ENCODE assay signal across 26 mouse cellular contexts in genomic region chr13:31681571-31681970, GRCm38 (mm10). TPM values are rescaled to one million over a fixed set of nuclear protein-coding genes. Genes with fewer than 3 reads are reported as not detected.
DNase-seq lines count a peak whose midpoint lies in the region; ATAC-seq and TF ChIP-seq lines count a peak whose summit lies in the region.
"Had no signal": no experiment of that assay in that cellular context is flagged by ENCODE, and none has a peak within 500 bp of the region (broad histone marks: within the 10 kb centered on the region; RNA-seq: fewer than 3 reads in every experiment).

No protein-coding gene starts in this region.

- ATAC-seq in lung, postnatal 0 days, result no peak
- ATAC-seq: activated CD4-positive, CD25-positive, alpha-beta regulatory T cell, adult 4 months; CD4-positive, CD25-positive, alpha-beta regulatory T cell, adult 4 months; forebrain, embryonic 13.5 days; forebrain, embryonic 15.5 days; forebrain, postnatal 0 days; Patski had no signal

- 72% methylated on average over 4 of the region's 4 CpGs for WGBS in lung, postnatal 0 days

- peak overlapping the region; percentile 91 for H3K27ac ChIP-seq in ES-E14 (ENCODE audit: insufficient read depth, low read depth, low read length, poor library complexity, severe bottlenecking)
- no peak overlapping the region for H3K27ac ChIP-seq in lung, postnatal 0 days (ENCODE audit: low read length)
- H3K27ac ChIP-seq: embryonic facial prominence, embryonic 10.5 days; embryonic facial prominence, embryonic 12.5 days; forebrain, embryonic 13.5 days; forebrain, embryonic 15.5 days had no signal

- DNase-seq in ES-E14 (ENCODE audit: low read depth, low spot score) (no peak), R1 (ENCODE audit: low read depth, low spot score) (peak; percentile 68)
- DNase-seq in frontal cortex, postnatal 10 days (ENCODE audit: low spot score in 2 of 2), result no peak
- no peak for DNase-seq in embryo, embryonic 10.5 days (ENCODE audit: low spot score)
- no peak for DNase-seq in lung, postnatal 0 days (ENCODE audit: low spot score)
- DNase-seq: adrenal gland, adult 2 months; adrenal gland, postnatal 10 days; adrenal gland, postnatal 25 days; B cell, adult 2 months; cerebellum, adult 11 months; cerebellum, adult 18-20 months; cerebellum, adult 8-10 months; cerebellum, adult 9-11 months; cerebellum, postnatal 14 days; cerebellum, postnatal 36 days; forebrain, postnatal 0 days had no signal

- in situ Hi-C loops in ES-E14 (cut with MboI; ENCODE audit: low sequenced_read_pairs in 2 of 2, unreplicated experiment in 2 of 2), result no loop called here

- no peak for TF ChIP-seq CTCF in E14TG2a.4 (conservative IDR thresholded peaks at IDR 0.05; ENCODE audit: low read length)
- no peak for TF ChIP-seq CTCF in lung, postnatal 0 days (IDR thresholded peaks at IDR 0.05)

- H3K27me3 ChIP-seq in E14TG2a.4 (ENCODE audit: insufficient read depth, low read length), result no peaks in the 10 kb centered on the region
- no peaks in the 10 kb centered on the region for H3K27me3 ChIP-seq in lung, postnatal 0 days (replicated peaks; ENCODE audit: insufficient read depth, low read length)
- H3K27me3 ChIP-seq: CH12.LX; embryonic facial prominence, embryonic 12.5 days; forebrain, embryonic 13.5 days; forebrain, embryonic 15.5 days had no signal

- no peak for TF ChIP-seq EP300 in lung, postnatal 0 days (IDR thresholded peaks at IDR 0.05)

- H3K9ac ChIP-seq in ES-E14 (ENCODE audit: insufficient read depth, low read depth, low read length, poor library complexity, severe bottlenecking), result peak overlapping the region; percentile 75; the same call in 1 of the 2 replicates
- no peak overlapping the region for H3K9ac ChIP-seq in lung, postnatal 0 days (replicated peaks; ENCODE audit: low read depth)
- H3K9ac ChIP-seq: embryonic facial prominence, embryonic 12.5 days; forebrain, embryonic 13.5 days; forebrain, embryonic 15.5 days; forebrain, postnatal 0 days had no signal

- H3K4me1 ChIP-seq in E14TG2a.4 (replicated peaks; ENCODE audit: low read depth, low read length) (peaks cover 53% of the 10 kb centered on the region), ES-E14 (ENCODE audit: control insufficient read depth in 2 of 2, insufficient read depth in 2 of 2, low read length in 2 of 2, poor library complexity in 1 of 2) (peaks cover 0 to 7% of the 10 kb centered on the region in 2 experiments; a peak in 2 of 4 replicates)
- H3K4me1 ChIP-seq in lung, postnatal 0 days (ENCODE audit: insufficient read depth, low read depth, low read length), result no peaks in the 10 kb centered on the region
- H3K4me1 ChIP-seq: embryonic facial prominence, embryonic 10.5 days; embryonic facial prominence, embryonic 12.5 days; forebrain, embryonic 13.5 days; forebrain, embryonic 15.5 days had no signal

- H3K9me3 ChIP-seq in E14TG2a.4 (ENCODE audit: low read length) (no peaks in the 10 kb centered on the region), ES-E14 (ENCODE audit: control insufficient read depth, insufficient read depth, low read depth, low read length) (no peaks in the 10 kb centered on the region)
- no peaks in the 10 kb centered on the region for H3K9me3 ChIP-seq in lung, postnatal 0 days (ENCODE audit: low read length)
- H3K9me3 ChIP-seq: embryonic facial prominence, embryonic 10.5 days; embryonic facial prominence, embryonic 12.5 days; forebrain, embryonic 13.5 days; forebrain, embryonic 15.5 days had no signal

- H3K4me3 ChIP-seq in E14TG2a.4 (replicated peaks; ENCODE audit: low read length), result peak overlapping the region; percentile 80
- H3K4me3 ChIP-seq in ES-E14 (ENCODE audit: insufficient read depth in 1 of 2, low read depth in 1 of 2, low read length in 2 of 2, poor library complexity in 1 of 2, severe bottlenecking in 1 of 2), result peak overlapping the region; percentile 73 to 74
- H3K4me3 ChIP-seq in lung, postnatal 0 days (ENCODE audit: low read depth, low read length), result no peak overlapping the region
- H3K4me3 ChIP-seq: embryonic facial prominence, embryonic 10.5 days; embryonic facial prominence, embryonic 12.5 days; forebrain, embryonic 13.5 days; forebrain, embryonic 15.5 days had no signal

- H3K4me2 ChIP-seq in lung, postnatal 0 days (replicated peaks; ENCODE audit: low read depth, low read length), result no peak overlapping the region
- H3K4me2 ChIP-seq: embryonic facial prominence, embryonic 12.5 days; forebrain, embryonic 13.5 days; forebrain, embryonic 15.5 days had no signal

- H3K36me3 ChIP-seq in E14TG2a.4 (ENCODE audit: insufficient read depth, low read length) (peaks cover 44% of the 10 kb centered on the region), ES-E14 (ENCODE audit: control insufficient read depth, insufficient read depth, low read length, poor library complexity, severe bottlenecking) (peaks cover 4% of the 10 kb centered on the region)
- no peaks in the 10 kb centered on the region for H3K36me3 ChIP-seq in lung, postnatal 0 days (ENCODE audit: insufficient read depth, low read length)
- H3K36me3 ChIP-seq: embryonic facial prominence, embryonic 10.5 days; embryonic facial prominence, embryonic 12.5 days; forebrain, embryonic 15.5 days had no signal

TF ChIP-seq in ES-E14, 5 proteins besides CTCF, POLR2A, EP300 and RAD21:
- TF ChIP-seq CHD2 (IDR thresholded peaks at IDR 0.05; ENCODE audit: low read depth, low read length), result no peak; the same call in 1 of the 2 replicates
- no peak for TF ChIP-seq MAFK (IDR thresholded peaks at IDR 0.05; ENCODE audit: insufficient read depth, low read depth, low read length)
- no peak for TF ChIP-seq ZC3H11A (IDR thresholded peaks at IDR 0.05; ENCODE audit: borderline replicate concordance, low read depth, low read length)
- no peak for TF ChIP-seq ZNF384 (IDR thresholded peaks at IDR 0.05; ENCODE audit: low read depth, low read length)

RNA-seq across cellular contexts. Expression of gene Foxf2, which starts 56.0 kb away (rescaled TPM):
- 0.16 and 0.80 TPM in 2 replicates for total RNA-seq in ES-E14 (2012; rRNA removed)
- 14.9 and 26.6 TPM in 2 replicates for polyA plus RNA-seq in lung, postnatal 0 days (2015; fragmentation: Nextera tagmentation; extraction: Ambion mirVana)
- total RNA-seq: adrenal gland, adult 2 months; adrenal gland, postnatal 10 days; adrenal gland, postnatal 25 days; CH12.LX; common myeloid progenitor, adult 5-6 weeks had no signal
- polyA plus RNA-seq: activated CD4-positive, CD25-positive, alpha-beta regulatory T cell, adult 4 months; adrenal gland, adult 2 months; CD4-positive, CD25-positive, alpha-beta regulatory T cell, adult 4 months had no signal
